Mouse (Mus musculus) E14TG2a.4 (cell line): Measurements from ENCODE around the gene Dna2.

Experiments used
- CTCF ChIP-seq: conservative IDR thresholded peaks from 2 replicates; pipeline ENCODE4 v1.5.1; 2014; ENCODE audit warnings: low read length
- NANOG ChIP-seq: IDR thresholded peaks from 2 replicates; pipeline ENCODE4 v1.6.1; 2014; ENCODE audit warnings: borderline replicate concordance, low read length, mixed read lengths

DNA sequence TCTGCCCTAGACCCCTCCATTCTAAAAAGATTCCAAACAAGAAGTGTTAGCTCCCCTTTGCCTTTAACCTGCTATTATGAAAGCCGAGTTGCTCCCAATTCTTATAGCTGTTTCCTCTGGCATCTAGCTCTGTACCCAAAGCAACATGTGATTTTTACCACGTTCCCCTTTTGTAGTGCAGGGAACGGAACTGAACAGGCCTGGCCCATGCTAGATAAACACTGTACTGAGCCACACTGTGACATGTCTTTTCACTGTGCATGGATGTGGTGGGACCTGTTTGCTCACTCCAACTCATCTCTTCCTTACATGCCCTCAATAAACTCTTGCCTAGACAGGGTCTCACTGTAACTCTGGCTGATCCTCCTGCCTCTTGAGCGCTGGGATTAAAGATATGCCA, 63.4 kb downstream of the Dna2 start:
- no peak for TF ChIP-seq CTCF
- TF ChIP-seq NANOG = no peak
